Mouse (Mus musculus) E14TG2a.4 (cell line): ENCODE measurements around the gene Nefh.

ENCODE experiments used
- CTCF ChIP-seq: conservative IDR thresholded peaks from 2 replicates; pipeline ENCODE4 v1.5.1; 2014; ENCODE audit warnings: low read length
- NANOG ChIP-seq: IDR thresholded peaks from 2 replicates; pipeline ENCODE4 v1.6.1; 2014; ENCODE audit warnings: borderline replicate concordance, low read length, mixed read lengths
- POU5F1 ChIP-seq: IDR thresholded peaks from 2 replicates; pipeline ENCODE4 v1.6.1; 2014; ENCODE audit warnings: low read length, borderline replicate concordance

GRCm38 (mm10) chr11:4901956-4902355, 45.9 kb downstream of the Nefh start:
- TF ChIP-seq CTCF = no peak
- no peak for TF ChIP-seq POU5F1
- TF ChIP-seq NANOG = no peak
